Mouse (Mus musculus) kidney, postnatal 0 days (tissue): ENCODE data around the gene Ttc9c. TPM values are rescaled to one million over a fixed set of nuclear protein-coding genes. Genes with fewer than 3 reads are reported as not detected.

Source experiments
- ATAC-seq: fragments of 200-750 bp; cut with Nextera tagmentation; replicated peaks from 2 replicates; pipeline ENCODE4 v1.8.0; 2017; ENCODE audit warnings: low read depth, moderate number of reproducible peaks, moderate TSS enrichment, moderate library complexity; ENCODE audit not compliant: low FRiP score
- DNase-seq: peaks from one replicate; pipeline ENCODE4 v3.0.0-alpha.2; 2016; ENCODE audit warnings: low spot score
- H3K27ac ChIP-seq: fragments of 300-500 bp; sonication (generic); 2 replicates; pipeline ENCODE4 v1.5.1; 2014; ENCODE audit warnings: mild to moderate bottlenecking
- H3K27me3 ChIP-seq: fragments of 300-500 bp; sonication (generic); 2 replicates; pipeline ENCODE4 v1.6.1; 2014; ENCODE audit warnings: low read length, mixed read lengths; ENCODE audit not compliant: insufficient read depth
- H3K36me3 ChIP-seq: fragments of 300-500 bp; sonication (generic); 2 replicates; pipeline ENCODE4 v1.6.1; 2014; ENCODE audit warnings: low read length, mixed read lengths; ENCODE audit not compliant: insufficient read depth
- H3K4me1 ChIP-seq: fragments of 300-500 bp; sonication (generic); replicated peaks from 2 replicates; pipeline ENCODE4 v1.6.1; 2014; ENCODE audit warnings: antibody characterized with exemption, low read length, mixed read lengths; ENCODE audit not compliant: insufficient read depth
- H3K4me2 ChIP-seq: fragments of 300-500 bp; sonication (generic); 2 replicates; pipeline ENCODE4 v1.6.1; 2014; ENCODE audit warnings: mild to moderate bottlenecking, low read length, moderate library complexity, mixed read lengths
- H3K4me3 ChIP-seq: fragments of 300-500 bp; sonication (generic); replicated peaks from 2 replicates; pipeline ENCODE4 v1.5.1; 2014; ENCODE audit warnings: low read depth, low read length
- H3K9ac ChIP-seq: fragments of 300-500 bp; sonication (generic); 2 replicates; pipeline ENCODE4 v1.6.1; 2014; ENCODE audit warnings: low read depth, low read length
- H3K9me3 ChIP-seq: fragments of 300-500 bp; sonication (generic); replicated peaks from 2 replicates; pipeline ENCODE4 v1.6.1; 2016; ENCODE audit warnings: low read length, inconsistent platforms, mixed read lengths
- CTCF ChIP-seq: IDR thresholded peaks from 2 replicates; pipeline ENCODE4 v1.5.1; 2016; ENCODE audit warnings: antibody characterized with exemption, low read depth, mild to moderate bottlenecking, moderate library complexity
- WGBS: fragments of 180-500 bp; shearing (Covaris S2); extraction: QIAGEN DNeasy Blood & Tissue Kit; methylation state at CpG from one replicate; pipeline ENCODE4 v1.1.7; 2014; 5-methylcytosine and 5-hydroxymethylcytosine counted together
- polyA plus RNA-seq: library from polyadenylated mRNA; unstranded; fragments of >200 nt; fragmentation: Nextera tagmentation; extraction: Ambion mirVana; gene quantifications from 2 replicates; pipeline ENCODE4 v1.2.1, GENCODE M21; 2015

Gene Ttc9c
- polyA plus RNA-seq, 1 experiment from 2014 or later = 32.2 TPM

DNA sequence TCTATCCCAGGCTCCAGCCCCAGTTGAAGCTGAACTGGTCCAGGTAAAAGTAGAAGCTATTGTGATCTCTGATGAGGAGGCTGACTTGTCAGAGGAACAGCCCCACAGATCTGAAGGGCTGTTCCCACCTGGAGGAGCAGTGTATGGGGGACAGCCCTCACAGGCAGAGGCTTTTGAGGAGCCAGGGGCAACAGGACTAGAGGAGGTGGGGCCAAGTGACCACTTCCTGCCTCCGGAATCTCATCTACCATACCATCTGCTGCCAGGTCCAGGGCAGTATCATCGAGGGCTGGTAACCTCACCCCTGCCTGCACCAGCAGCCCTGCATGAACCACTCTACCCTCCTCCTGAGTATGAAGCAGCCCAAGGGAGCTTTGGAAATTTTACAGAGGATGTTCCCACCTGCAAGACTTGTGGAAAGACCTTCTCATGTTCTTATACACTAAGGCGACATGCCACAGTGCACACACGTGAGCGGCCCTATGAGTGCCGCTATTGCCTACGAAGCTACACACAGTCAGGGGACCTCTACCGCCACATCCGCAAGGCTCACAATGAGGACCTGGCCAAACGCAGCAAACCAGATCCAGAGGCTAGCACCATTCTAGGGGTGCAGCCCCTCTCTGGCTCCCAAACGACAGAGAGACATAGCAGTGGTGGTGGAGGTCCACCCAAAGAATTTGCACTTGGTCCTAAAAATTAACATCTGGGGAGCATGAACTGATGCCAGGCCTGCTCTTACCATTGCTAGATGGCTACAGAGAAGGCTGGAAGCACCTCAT is 15.1 kb downstream of the Ttc9c start:
- 93% methylated on average over 11 of the region's 11 CpGs for WGBS

DNA sequence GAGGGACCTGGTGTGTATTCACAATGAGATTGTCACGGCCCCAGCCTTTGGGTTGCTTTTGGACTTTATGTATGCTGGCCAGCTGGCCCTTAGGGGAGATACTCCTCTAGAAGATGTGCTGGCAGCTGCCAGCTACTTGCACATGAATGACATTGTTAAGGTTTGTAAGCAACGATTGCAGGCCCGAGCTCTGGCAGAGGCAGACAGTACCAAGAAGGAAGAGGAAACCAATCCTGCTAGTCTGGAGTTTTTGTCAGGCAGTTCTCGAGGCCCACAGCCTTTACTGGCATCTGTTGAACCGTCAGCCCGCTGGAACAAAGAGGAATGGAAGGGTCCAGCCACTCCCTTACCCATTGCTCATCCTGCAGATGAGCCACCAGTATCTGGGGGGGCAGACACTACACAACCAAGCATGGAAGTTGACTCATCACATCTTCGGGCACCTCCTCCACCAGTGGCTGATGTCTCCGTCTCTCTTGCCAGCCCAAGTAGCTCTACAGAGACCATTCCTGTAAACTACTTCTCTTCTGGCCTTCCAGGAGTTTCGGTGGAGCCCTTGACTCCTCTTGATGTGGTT is 15.8 kb downstream of the Ttc9c start:
- 93% methylated on average over 9 of the region's 9 CpGs for WGBS
- peak overlapping the region; percentile 87; the same call in 1 of the 2 replicates for H3K27ac ChIP-seq

More for the DNA sequence above, 15.1 kb downstream of the Ttc9c start:
- H3K9me3 ChIP-seq = no peaks in the 10 kb centered on the region
- peaks cover 8% of the 10 kb centered on the region; the same call in 1 of the 2 replicates for H3K4me1 ChIP-seq
- H3K27me3 ChIP-seq = no peaks in the 10 kb centered on the region
- no peak overlapping the region for H3K4me2 ChIP-seq
- no peak overlapping the region for H3K4me3 ChIP-seq
- ATAC-seq (no peak), DNase-seq (no peak)
- H3K27ac ChIP-seq = no peak overlapping the region
- TF ChIP-seq CTCF = no peak
- H3K36me3 ChIP-seq = peaks cover 21% of the 10 kb centered on the region; the same call in 1 of the 2 replicates
- H3K9ac ChIP-seq = no peak overlapping the region

DNA sequence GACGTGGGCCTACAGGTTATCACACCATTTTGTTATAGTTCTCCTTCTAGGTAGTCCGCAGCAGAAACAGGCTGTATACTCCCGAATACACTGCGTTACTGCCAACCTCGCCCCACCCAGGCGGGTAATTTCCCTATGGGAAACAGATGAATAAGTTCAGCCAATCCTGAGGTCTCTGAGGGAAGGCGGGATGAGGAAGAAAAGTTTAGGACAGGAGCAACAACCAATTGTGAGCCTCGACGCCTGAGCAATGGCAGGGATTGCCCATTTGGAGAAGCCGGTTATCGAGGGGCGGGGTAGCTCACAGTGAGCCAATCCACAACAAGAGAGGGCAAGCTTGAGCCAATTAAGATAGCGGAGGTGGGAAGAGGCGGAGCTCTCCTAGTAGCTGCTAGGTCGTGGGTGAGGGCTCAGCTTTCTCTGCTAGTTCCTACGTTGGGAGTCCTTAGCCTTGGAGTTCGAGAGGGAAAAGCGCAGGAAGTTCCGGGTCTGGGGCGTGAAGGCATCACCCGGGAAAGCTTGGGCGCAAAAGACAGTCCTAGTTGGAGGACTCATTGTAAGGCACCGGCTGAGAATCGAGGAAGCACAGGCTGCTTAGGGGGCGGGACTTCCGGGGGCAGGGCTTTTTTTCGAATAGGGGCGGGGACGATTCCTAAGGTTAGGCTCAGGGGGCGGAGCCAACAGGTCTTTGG is 16.9 kb downstream of the Ttc9c start, which contains the start of gene Zbtb3:
Gene Zbtb3, plus strand, starts transcription at position 426 of the 692 bp plus-strand sequence.
- peaks cover 12% of the 10 kb centered on the region; the same call in 1 of the 2 replicates for H3K36me3 ChIP-seq
- H3K4me1 ChIP-seq = peaks cover 12% of the 10 kb centered on the region; the same call in 1 of the 2 replicates
- H3K9ac ChIP-seq = peak within 1 kb of the TSS; percentile 60
- H3K27me3 ChIP-seq = no peaks in the 10 kb centered on the region
- peak within 1 kb of the TSS; percentile 65 for H3K4me2 ChIP-seq
- no peak for TF ChIP-seq CTCF
- WGBS = under 1% methylated on average over 30 of the region's 30 CpGs
- peak within 1 kb of the TSS; percentile 60 for H3K4me3 ChIP-seq
- no peaks in the 10 kb centered on the region for H3K9me3 ChIP-seq
- DNase-seq (peak; percentile 100), ATAC-seq (peak; percentile 97)
- H3K27ac ChIP-seq = peak within 1 kb of the TSS; percentile 87

More for the DNA sequence above, 15.8 kb downstream of the Ttc9c start:
- ATAC-seq (no peak), DNase-seq (no peak)
- TF ChIP-seq CTCF = no peak
- H3K27me3 ChIP-seq = no peaks in the 10 kb centered on the region
- no peak overlapping the region for H3K4me3 ChIP-seq
- H3K4me2 ChIP-seq = peak overlapping the region; percentile 62; the same call in 1 of the 2 replicates
- H3K9me3 ChIP-seq = no peaks in the 10 kb centered on the region
- H3K36me3 ChIP-seq = peaks cover 17% of the 10 kb centered on the region; the same call in 1 of the 2 replicates
- H3K4me1 ChIP-seq = peaks cover 8% of the 10 kb centered on the region; the same call in 1 of the 2 replicates
- H3K9ac ChIP-seq = 0 out of 2 replicates have a peak overlapping the region, but pooled peaks have one; percentile 24

DNA sequence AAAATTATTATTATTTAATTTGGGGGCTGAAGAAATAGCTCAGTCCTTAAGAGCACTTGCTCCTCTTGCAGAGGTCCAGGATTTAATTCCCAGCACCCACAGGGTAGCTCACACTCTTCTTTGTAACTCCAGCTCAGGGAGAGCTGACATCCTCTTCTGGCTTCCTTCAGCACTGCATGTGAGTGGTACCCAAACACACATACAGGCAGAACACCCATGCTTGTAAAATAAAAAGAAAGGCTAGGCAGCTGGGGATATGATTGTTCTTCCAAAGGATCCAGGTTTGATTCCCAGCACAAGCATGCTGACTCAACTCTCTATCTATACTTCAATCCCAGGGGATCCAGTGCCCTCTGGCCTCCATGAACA is 20.2 kb downstream of the Ttc9c start:
- TF ChIP-seq CTCF = no peak
- Histone ChIP-seq H3K9me3 (no peaks in the 10 kb centered on the region), H3K27ac (no peak overlapping the region), H3K4me3 (no peak overlapping the region), H3K27me3 (no peaks in the 10 kb centered on the region), H3K4me2 (peak overlapping the region; percentile 61; the same call in 1 of the 2 replicates), H3K9ac (no peak overlapping the region), H3K4me1 (peaks cover 13% of the 10 kb centered on the region; the same call in 1 of the 2 replicates), H3K36me3 (peaks cover 14% of the 10 kb centered on the region)
- ATAC-seq (no peak), DNase-seq (no peak)

DNA sequence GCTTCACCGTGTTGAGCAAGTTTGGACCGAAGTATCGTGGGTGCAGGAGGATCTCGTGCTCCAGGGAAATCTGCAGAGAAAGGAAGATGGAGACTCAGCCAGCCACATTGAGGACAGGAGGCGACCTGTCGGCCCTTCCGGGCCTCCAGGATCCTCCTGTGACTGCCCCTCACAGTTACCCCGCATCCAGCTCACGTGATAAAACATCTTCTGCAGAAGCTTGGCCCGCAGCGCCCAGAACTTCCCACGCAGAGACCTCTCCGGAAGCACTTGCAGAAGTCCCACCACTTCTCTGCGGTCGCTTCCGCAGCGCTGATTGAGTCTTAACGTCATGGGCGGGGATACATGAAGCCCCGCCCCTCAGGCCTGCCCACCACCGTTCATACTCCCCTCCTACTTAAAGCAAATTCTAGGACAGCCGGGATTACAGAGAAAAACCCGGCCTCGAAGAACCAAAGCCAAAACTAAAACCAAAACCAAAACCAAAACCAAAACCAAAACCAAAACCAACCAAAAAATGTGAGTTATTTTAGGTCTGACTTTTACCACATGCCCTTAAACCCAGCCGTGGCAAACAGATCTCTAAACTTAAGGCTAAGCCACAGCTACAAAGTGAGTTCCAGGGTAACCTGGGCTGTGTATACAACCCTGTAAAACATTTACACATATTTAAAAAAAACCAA is 20.7 kb downstream of the Ttc9c start, which contains the start of gene Polr2g:
Gene Polr2g, minus strand, starts transcription at position 314 of the 683 bp plus-strand sequence.
- Histone ChIP-seq H3K4me3 (peak within 1 kb of the TSS; percentile 56), H3K9ac (peak within 1 kb of the TSS; percentile 69), H3K4me2 (peak within 1 kb of the TSS; percentile 61), H3K4me1 (peaks cover 13% of the 10 kb centered on the region; the same call in 1 of the 2 replicates), H3K27me3 (no peaks in the 10 kb centered on the region), H3K9me3 (no peaks in the 10 kb centered on the region), H3K36me3 (peaks cover 20% of the 10 kb centered on the region), H3K27ac (peak within 1 kb of the TSS; percentile 71)
- WGBS = under 1% methylated on average over 25 of the region's 25 CpGs
- ATAC-seq (peak; percentile 78), DNase-seq (peak; percentile 98)
- no peak for TF ChIP-seq CTCF
